ENCODE assay signal across 8 mouse cellular contexts in the genomic region with DNA sequence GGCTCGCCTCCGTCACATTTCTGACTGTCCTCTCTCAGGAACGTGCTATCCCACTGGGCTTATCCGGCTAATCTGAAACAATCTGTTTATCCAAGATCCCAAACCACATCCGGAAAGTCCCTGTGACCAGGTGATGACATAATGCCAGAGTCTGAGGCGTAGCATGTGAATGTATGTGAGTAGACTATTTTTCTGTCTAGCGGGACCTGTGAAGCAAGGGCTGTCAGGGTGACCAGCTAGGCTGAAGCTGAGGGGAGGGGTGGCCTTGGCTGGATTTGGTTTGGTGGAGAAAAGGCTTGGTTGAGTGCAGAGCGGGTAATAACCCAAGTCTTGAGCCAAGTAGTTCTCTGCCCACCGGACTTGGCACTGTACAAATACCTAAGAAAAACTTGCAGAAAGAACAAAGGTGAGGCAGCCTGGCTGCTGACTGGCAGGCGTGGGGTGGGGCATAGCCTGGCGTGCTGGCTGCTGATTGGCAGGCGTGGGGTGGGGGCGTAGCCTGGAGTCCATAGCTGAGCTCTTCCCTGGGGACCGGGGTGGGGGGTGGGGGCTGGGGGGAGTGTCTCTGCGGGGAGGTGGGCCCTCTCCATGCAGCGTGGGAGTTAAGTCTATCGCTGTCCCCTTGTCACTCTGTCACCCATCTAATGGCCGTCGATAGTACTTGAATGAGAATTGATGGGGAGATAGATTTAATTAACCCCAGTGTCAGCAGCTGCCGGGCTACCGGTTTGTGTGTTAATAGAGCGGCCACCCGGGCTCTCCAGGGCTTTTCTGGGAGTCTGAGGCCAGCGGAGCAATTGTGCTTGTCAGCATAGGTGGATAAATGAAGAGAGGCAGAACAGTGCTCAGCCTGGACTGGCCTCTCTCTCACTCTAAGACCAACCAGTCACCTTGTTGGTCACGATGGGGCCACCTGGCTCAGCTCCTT. TPM values are rescaled to one million over a fixed set of nuclear protein-coding genes. Genes with fewer than 3 reads are reported as not detected.
DNase-seq lines count a peak whose midpoint lies in the region; ATAC-seq lines count a peak whose summit lies in the region.

No protein-coding gene starts in this region.

- H3K27me3 ChIP-seq in heart, embryonic 11.5 days (ENCODE audit: control insufficient read depth, insufficient read depth, low read length), result no peaks in the 10 kb centered on the region; the same call in 1 of the 2 replicates
- no peaks in the 10 kb centered on the region for H3K27me3 ChIP-seq in hindbrain, embryonic 16.5 days (replicated peaks; ENCODE audit: control insufficient read depth, insufficient read depth, low read length)
- H3K27me3 ChIP-seq in midbrain, embryonic 13.5 days, result peaks cover 5% of the 10 kb centered on the region; the same call in 1 of the 2 replicates

- peaks cover 6% of the 10 kb centered on the region; the same call in 1 of the 2 replicates for H3K4me1 ChIP-seq in heart, embryonic 11.5 days (ENCODE audit: control insufficient read depth, insufficient read depth, low read length)
- H3K4me1 ChIP-seq in hindbrain, embryonic 16.5 days (ENCODE audit: control insufficient read depth, insufficient read depth, low read depth, low read length), result no peaks in the 10 kb centered on the region; the same call in 1 of the 2 replicates
- peaks cover 20% of the 10 kb centered on the region for H3K4me1 ChIP-seq in midbrain, embryonic 13.5 days (replicated peaks)

- WGBS in heart, embryonic 11.5 days (ENCODE audit: insufficient replicate concordance), result 23% methylated on average over 23 of the region's 25 CpGs
- WGBS in hindbrain, embryonic 16.5 days, result 27% methylated on average over 23 of the region's 25 CpGs
- 16% methylated on average over 25 of the region's 25 CpGs for WGBS in midbrain, embryonic 13.5 days

- no peaks in the 10 kb centered on the region for H3K9me3 ChIP-seq in heart, embryonic 11.5 days (replicated peaks; ENCODE audit: control insufficient read depth, low read length)
- H3K9me3 ChIP-seq in hindbrain, embryonic 16.5 days (ENCODE audit: control insufficient read depth, low read length), result no peaks in the 10 kb centered on the region
- no peaks in the 10 kb centered on the region for H3K9me3 ChIP-seq in midbrain, embryonic 13.5 days

- no peak for DNase-seq in heart, adult 9 months (ENCODE audit: low spot score in 2 of 2)
- peak; percentile 70 for DNase-seq in embryo, embryonic 10.5 days (ENCODE audit: low spot score)
- DNase-seq in ovary, adult 18-20 months (ENCODE audit: low spot score), result no peak
- DNase-seq in frontal cortex, postnatal 25 days (ENCODE audit: low spot score in 2 of 2), result no peak

- peak overlapping the region; percentile 47 for H3K4me2 ChIP-seq in heart, embryonic 11.5 days
- peak overlapping the region; percentile 42 for H3K4me2 ChIP-seq in hindbrain, embryonic 16.5 days (ENCODE audit: low read length)
- peak overlapping the region; percentile 49 for H3K4me2 ChIP-seq in midbrain, embryonic 13.5 days (replicated peaks)

- peak overlapping the region; percentile 12; the same call in 1 of the 2 replicates for H3K9ac ChIP-seq in heart, embryonic 11.5 days (ENCODE audit: low read depth, low read length)
- H3K9ac ChIP-seq in hindbrain, embryonic 16.5 days (ENCODE audit: low read depth, low read length), result no peak overlapping the region
- H3K9ac ChIP-seq in midbrain, embryonic 13.5 days (replicated peaks), result no peak overlapping the region

- no peaks in the 10 kb centered on the region for H3K36me3 ChIP-seq in heart, embryonic 11.5 days (ENCODE audit: control insufficient read depth, insufficient read depth, low read length)
- H3K36me3 ChIP-seq in hindbrain, embryonic 16.5 days (ENCODE audit: control insufficient read depth, insufficient read depth, low read length), result no peaks in the 10 kb centered on the region
- no peaks in the 10 kb centered on the region for H3K36me3 ChIP-seq in midbrain, embryonic 13.5 days

- H3K27ac ChIP-seq in heart, embryonic 11.5 days (ENCODE audit: low read depth, low read length), result no peak overlapping the region
- no peak overlapping the region for H3K27ac ChIP-seq in hindbrain, embryonic 16.5 days (ENCODE audit: low read depth, low read length)
- peak overlapping the region; percentile 57 for H3K27ac ChIP-seq in midbrain, embryonic 13.5 days

- H3K4me3 ChIP-seq in heart, embryonic 11.5 days (ENCODE audit: low read depth, low read length), result peak overlapping the region; percentile 4; the same call in 1 of the 2 replicates
- 0 out of 2 replicates have a peak overlapping the region, but pooled peaks have one; percentile 5 for H3K4me3 ChIP-seq in hindbrain, embryonic 16.5 days (ENCODE audit: low read length)
- H3K4me3 ChIP-seq in midbrain, embryonic 13.5 days (replicated peaks), result peak overlapping the region; percentile 23

- ATAC-seq in heart, embryonic 11.5 days (replicated peaks; ENCODE audit: insufficient number of reproducible peaks, low FRiP score, low TSS enrichment), result no peak
- ATAC-seq in hindbrain, embryonic 16.5 days, result peak; percentile 81
- peak; percentile 89 for ATAC-seq in midbrain, embryonic 13.5 days
- no peak for ATAC-seq in granulocyte monocyte progenitor cell, adult 5-6 weeks (replicated peaks; ENCODE audit: poor library complexity, severe bottlenecking)

RNA-seq across cellular contexts. Expression of a gene that starts 54.2 kb away (rescaled TPM):
- 15.0 and 15.6 TPM in 2 replicates for polyA plus RNA-seq in heart, embryonic 11.5 days (2014; fragmentation: Nextera tagmentation; extraction: Ambion mirVana)
- 2.6 and 3.1 TPM in 2 replicates for polyA plus RNA-seq in hindbrain, embryonic 16.5 days (2015; fragmentation: Nextera tagmentation; extraction: Ambion mirVana)
- polyA plus RNA-seq in midbrain, embryonic 13.5 days (2015; fragmentation: Nextera tagmentation; extraction: Ambion mirVana), result 3.1 and 4.0 TPM in 2 replicates
- not detected in 2 replicates for total RNA-seq in granulocyte monocyte progenitor cell, adult 5-6 weeks (2014; fragmentation: Nextera tagmentation)
- not detected in 2 replicates for total RNA-seq in granulocyte monocyte progenitor cell, adult 5-6 weeks (2017)

Comparison
In these comparisons a context has a peak if more than half of its experiments do, and no peak if none do; other contexts are left out.
1. ATAC-seq: peak in hindbrain, embryonic 16.5 days (single experiment) and midbrain, embryonic 13.5 days (single experiment); none in heart, embryonic 11.5 days (single experiment) and granulocyte monocyte progenitor cell, adult 5-6 weeks (single experiment).
2. Peak in every context shown above with its lines, with median percentiles within 50 percentile points of each other: H3K4me2 ChIP-seq and H3K4me3 ChIP-seq.